Mouse (Mus musculus) erythroblast, embryonic 14.5 days (primary cell): Measurements from ENCODE around the gene Napepld. TPM values are rescaled to one million over a fixed set of nuclear protein-coding genes. Genes with fewer than 3 reads are reported as not detected.

ENCODE experiments used
- H3K27me3 ChIP-seq: 2 replicates; pipeline ENCODE4 v1.6.1; 2012; ENCODE audit warnings: inconsistent platforms; ENCODE audit not compliant: control insufficient read depth
- H3K36me3 ChIP-seq: 2 replicates; pipeline ENCODE4 v1.6.1; 2012; ENCODE audit warnings: mild to moderate bottlenecking, inconsistent platforms; ENCODE audit not compliant: control insufficient read depth
- H3K4me1 ChIP-seq: 2 replicates; pipeline ENCODE4 v1.6.1; 2012; ENCODE audit warnings: inconsistent platforms; ENCODE audit not compliant: control insufficient read depth
- H3K4me3 ChIP-seq: replicated peaks from 2 replicates; pipeline ENCODE3; 2012; ENCODE audit warnings: moderate library complexity, mild to moderate bottlenecking, inconsistent platforms
- H3K9me3 ChIP-seq: 2 replicates; pipeline ENCODE4 v1.6.1; 2012; ENCODE audit warnings: low read length, inconsistent platforms, mixed read lengths; ENCODE audit not compliant: control insufficient read depth
- GATA1 ChIP-seq: IDR thresholded peaks from 2 replicates; pipeline ENCODE4 v1.6.1; 2012; ENCODE audit warnings: low read length, inconsistent platforms, mixed read lengths
- TAL1 ChIP-seq: IDR thresholded peaks from 3 replicates; pipeline ENCODE4 v1.6.1; 2012; ENCODE audit warnings: low read length, inconsistent platforms, mixed read lengths
- polyA plus RNA-seq: library from polyadenylated mRNA; stranded (reverse); fragments of >175 nt; gene quantifications from 2 replicates; pipeline ENCODE4 v1.2.3, GENCODE M21; 2012

Napepld gene
- polyA plus RNA-seq: 0.06 and 0.14 TPM in 2 replicates

DNA sequence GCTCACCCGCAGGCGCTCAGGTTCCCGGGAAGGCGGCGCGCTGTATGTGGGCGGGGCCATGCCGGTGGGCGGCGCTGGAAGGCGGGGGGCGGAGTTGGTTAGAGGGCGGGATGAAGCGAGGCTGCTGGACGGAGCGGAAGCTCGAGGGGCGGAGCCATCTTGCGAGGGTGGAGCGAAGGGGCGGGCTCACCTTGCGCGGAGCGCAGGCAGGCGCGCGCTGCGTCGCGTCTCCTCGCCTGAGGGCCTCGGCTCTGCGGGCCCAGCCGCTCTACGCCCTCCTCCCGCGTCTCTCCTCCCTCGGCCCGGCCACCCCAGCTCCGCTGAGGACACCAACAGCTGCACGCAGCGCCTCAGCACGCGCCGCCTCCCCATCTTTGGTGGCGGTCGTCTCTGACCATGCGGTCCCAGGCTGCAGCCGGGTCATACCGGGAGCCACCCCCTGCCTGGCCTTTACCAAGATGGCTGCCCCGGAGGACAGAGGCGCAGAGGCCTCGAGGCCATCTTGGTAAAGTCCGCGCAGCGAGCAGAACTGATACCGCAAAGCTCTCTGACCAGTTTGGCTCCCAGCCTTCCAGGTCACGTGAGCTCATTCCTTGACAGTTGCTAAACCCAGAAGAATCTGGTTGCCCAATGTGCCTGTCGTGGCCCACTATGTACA is at the start of gene Napepld:
Napepld (minus strand) TSS at position 46 of the 658 bp plus-strand sequence.
- H3K4me1 ChIP-seq: peaks cover 32% of the 10 kb centered on the region
- H3K4me3 ChIP-seq: peak within 1 kb of the TSS; percentile 92
- no peaks in the 10 kb centered on the region for H3K27me3 ChIP-seq
- no peak for TF ChIP-seq TAL1
- no peak for TF ChIP-seq GATA1
- H3K9me3 ChIP-seq: 0 out of 2 replicates have a peak, but pooled peaks cover 1% of the 10 kb centered on the region
- no peaks in the 10 kb centered on the region for H3K36me3 ChIP-seq

- H3K36me3 ChIP-seq: peaks cover 80% of the 10 kb centered on the region
Measured at GRCm38 (mm10) chr5:21745966-21746365, 44.8 kb upstream of the Napepld start.

DNA sequence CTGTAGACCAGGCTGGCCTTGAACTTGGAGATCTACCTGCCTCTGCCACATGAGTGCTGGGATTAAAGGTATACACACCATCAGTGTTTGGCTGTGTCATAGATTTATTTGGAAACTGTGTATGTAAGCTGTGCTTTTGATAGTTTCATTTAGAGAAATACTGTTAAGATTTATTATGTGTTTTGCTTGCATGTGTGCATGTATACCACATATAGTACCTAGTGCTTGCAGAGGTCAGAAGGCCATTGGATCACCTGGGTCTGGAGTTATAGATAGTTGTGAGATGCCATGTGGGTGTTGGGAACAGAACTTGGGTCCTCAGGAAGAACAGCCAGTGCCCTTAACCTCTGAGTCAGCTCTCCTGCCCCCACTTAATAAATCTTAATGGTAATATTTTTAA is 43.5 kb upstream of the Napepld start:
- H3K27me3 ChIP-seq: no peaks in the 10 kb centered on the region
- H3K36me3 ChIP-seq: peaks cover 90% of the 10 kb centered on the region

More at GRCm38 (mm10) chr5:21745966-21746365, 44.8 kb upstream of the Napepld start:
- TF ChIP-seq TAL1: no peak
- no peak for TF ChIP-seq GATA1
- H3K9me3 ChIP-seq: no peaks in the 10 kb centered on the region
- no peaks in the 10 kb centered on the region for H3K4me1 ChIP-seq
- no peaks in the 10 kb centered on the region for H3K27me3 ChIP-seq
- no peak overlapping the region for H3K4me3 ChIP-seq

GRCm38 (mm10) chr5:21743606-21744005 is 42.4 kb upstream of the Napepld start:
- Histone ChIP-seq H3K27me3 (no peaks in the 10 kb centered on the region), H3K9me3 (no peaks in the 10 kb centered on the region), H3K4me3 (no peak overlapping the region), H3K4me1 (peaks cover 3% of the 10 kb centered on the region), H3K36me3 (peaks cover 89% of the 10 kb centered on the region)
- TF ChIP-seq TAL1: no peak
- TF ChIP-seq GATA1: no peak

More for the DNA sequence above, 43.5 kb upstream of the Napepld start:
- H3K4me1 ChIP-seq: no peaks in the 10 kb centered on the region
- TF ChIP-seq GATA1 (no peak), TAL1 (no peak)
- H3K4me3 ChIP-seq: no peak overlapping the region
- H3K9me3 ChIP-seq: no peaks in the 10 kb centered on the region

DNA sequence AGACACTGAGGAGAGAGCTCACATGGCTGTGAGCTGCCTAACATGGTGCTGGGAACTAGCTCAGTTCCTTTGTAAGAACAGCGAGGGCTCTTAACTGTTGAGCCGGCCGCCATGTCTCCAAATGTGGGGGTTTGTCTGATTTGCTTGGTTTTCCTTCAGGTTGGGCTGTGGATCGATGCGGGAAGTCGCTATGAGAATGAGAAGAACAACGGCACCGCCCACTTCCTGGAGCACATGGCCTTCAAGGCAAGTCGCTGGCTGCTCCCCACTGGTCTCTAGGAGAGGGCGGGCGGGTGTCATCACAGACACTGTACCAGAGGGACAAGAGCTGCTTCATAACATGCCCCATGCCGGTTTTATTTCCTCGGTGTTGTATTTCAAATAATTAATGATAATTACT is 38.7 kb upstream of the Napepld start:
- peaks cover 57% of the 10 kb centered on the region for H3K36me3 ChIP-seq
- H3K9me3 ChIP-seq: no peaks in the 10 kb centered on the region

GRCm38 (mm10) chr5:21739120-21739519 is 37.9 kb upstream of the Napepld start:
- Histone ChIP-seq H3K4me3 (no peak overlapping the region), H3K27me3 (no peaks in the 10 kb centered on the region), H3K9me3 (no peaks in the 10 kb centered on the region), H3K4me1 (peaks cover 22% of the 10 kb centered on the region), H3K36me3 (peaks cover 50% of the 10 kb centered on the region)
- TF ChIP-seq TAL1 (no peak), GATA1 (no peak)

More for the DNA sequence above, 38.7 kb upstream of the Napepld start:
- H3K4me1 ChIP-seq: peaks cover 22% of the 10 kb centered on the region
- H3K27me3 ChIP-seq: no peaks in the 10 kb centered on the region
- TF ChIP-seq GATA1 (no peak), TAL1 (no peak)
- H3K4me3 ChIP-seq: no peak overlapping the region

- Histone ChIP-seq H3K4me1 (peaks cover 22% of the 10 kb centered on the region), H3K4me3 (peak overlapping the region; percentile 72), H3K27me3 (no peaks in the 10 kb centered on the region), H3K9me3 (no peaks in the 10 kb centered on the region), H3K36me3 (peaks cover 35% of the 10 kb centered on the region)
- TF ChIP-seq TAL1 (no peak), GATA1 (no peak)
Measured at GRCm38 (mm10) chr5:21737620-21738019, 36.4 kb upstream of the Napepld start.

DNA sequence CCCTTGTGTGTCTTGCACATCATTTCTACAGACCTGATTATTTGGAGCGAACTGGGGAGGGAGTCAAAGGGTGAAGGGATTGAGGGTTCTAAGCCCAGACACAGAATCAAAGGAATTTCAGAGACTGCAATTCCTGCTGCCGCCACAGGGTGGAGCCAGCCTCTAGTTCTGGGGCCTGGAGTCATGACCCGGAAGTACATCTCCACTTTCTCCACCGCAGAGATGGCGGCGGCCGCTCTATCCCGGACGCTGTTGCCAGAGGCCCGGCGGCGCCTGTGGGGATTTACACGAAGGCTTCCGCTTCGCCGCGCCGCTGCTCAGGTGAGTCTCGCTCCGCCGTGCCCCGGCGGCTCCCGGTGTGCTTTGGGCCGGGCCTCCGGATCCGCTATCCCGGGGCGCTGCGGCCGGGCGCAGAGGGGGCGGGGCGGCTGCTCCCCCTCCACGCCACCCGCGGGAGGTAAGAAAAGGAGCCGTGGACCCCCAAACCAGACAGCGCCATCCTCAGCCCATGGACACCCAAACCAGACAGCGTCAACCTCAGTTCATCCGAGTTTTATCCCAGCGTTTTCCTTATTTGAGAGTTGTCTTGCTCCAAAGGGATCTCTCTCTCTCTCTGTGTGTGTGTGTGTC is 35.9 kb upstream of the Napepld start, which contains the start of gene Pmpcb:
Pmpcb (plus strand) TSS at position 186 of the 630 bp plus-strand sequence.
- Histone ChIP-seq H3K9me3 (no peaks in the 10 kb centered on the region), H3K27me3 (no peaks in the 10 kb centered on the region), H3K4me1 (peaks cover 22% of the 10 kb centered on the region), H3K36me3 (peaks cover 31% of the 10 kb centered on the region), H3K4me3 (peak within 1 kb of the TSS; percentile 72)
- no peak for TF ChIP-seq TAL1
- TF ChIP-seq GATA1: no peak

GRCm38 (mm10) chr5:21736046-21736445 is 34.9 kb upstream of the Napepld start:
- Histone ChIP-seq H3K36me3 (peaks cover 21% of the 10 kb centered on the region), H3K4me3 (no peak overlapping the region), H3K9me3 (peaks cover under 1% of the 10 kb centered on the region; the same call in 1 of the 2 replicates), H3K4me1 (peaks cover 22% of the 10 kb centered on the region), H3K27me3 (peaks cover under 1% of the 10 kb centered on the region; the same call in 1 of the 2 replicates)
- TF ChIP-seq TAL1 (no peak), GATA1 (no peak)
